Mouse (Mus musculus): ENCODE results near the gene Csnk1e. TPM values are rescaled to one million over a fixed set of nuclear protein-coding genes. Genes with fewer than 3 reads are reported as not detected.

The Csnk1e gene
- polyA plus RNA-seq, 1 experiment from 2014 or later, result 64.3 TPM

DNA sequence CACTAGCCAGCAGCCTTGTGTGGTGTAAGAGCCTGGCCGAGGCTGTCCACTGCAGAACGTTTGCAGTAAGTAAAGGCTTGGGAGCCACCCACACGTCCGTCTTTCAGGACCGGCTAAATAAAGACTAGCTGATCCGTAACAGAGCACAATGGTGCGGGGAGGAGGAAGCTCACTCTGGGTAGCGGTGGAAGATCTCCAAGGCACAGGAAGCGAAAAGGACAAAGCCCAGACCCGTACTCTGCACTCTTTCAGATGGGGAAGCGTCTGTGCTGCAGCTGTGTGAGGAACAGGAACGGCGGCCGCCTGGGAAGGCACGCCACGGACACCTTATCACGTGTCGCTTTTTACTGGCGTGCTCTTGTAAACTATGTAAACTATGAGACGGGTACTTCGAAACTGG, 22.5 kb downstream of the Csnk1e start:
- Histone ChIP-seq H3K4me2 (replicated peaks; ENCODE audit: low read depth, low read length) (0 out of 2 replicates have a peak overlapping the region, but pooled peaks have one; percentile 15), H3K9ac (replicated peaks; ENCODE audit: low read depth, low read length) (no peak overlapping the region), H3K4me3 (ENCODE audit: low read depth, low read length) (no peak overlapping the region), H3K9me3 (ENCODE audit: control insufficient read depth, low read depth, low read length) (no peaks in the 10 kb centered on the region), H3K36me3 (ENCODE audit: control insufficient read depth, insufficient read depth, low read length) (peaks cover 62% of the 10 kb centered on the region), H3K4me1 (ENCODE audit: control insufficient read depth, insufficient read depth, low read length) (peaks cover 28% of the 10 kb centered on the region; the same call in 1 of the 2 replicates), H3K27me3 (ENCODE audit: control insufficient read depth, insufficient read depth, low read length) (no peaks in the 10 kb centered on the region), H3K27ac (ENCODE audit: low read length) (peak overlapping the region; percentile 84)
- WGBS, result 47% methylated on average over 21 of the region's 21 CpGs
- peak; percentile 54; the same call in 1 of the 2 replicates for ATAC-seq (ENCODE audit: insufficient number of reproducible peaks, insufficient read depth, low FRiP score, low read depth)

DNA sequence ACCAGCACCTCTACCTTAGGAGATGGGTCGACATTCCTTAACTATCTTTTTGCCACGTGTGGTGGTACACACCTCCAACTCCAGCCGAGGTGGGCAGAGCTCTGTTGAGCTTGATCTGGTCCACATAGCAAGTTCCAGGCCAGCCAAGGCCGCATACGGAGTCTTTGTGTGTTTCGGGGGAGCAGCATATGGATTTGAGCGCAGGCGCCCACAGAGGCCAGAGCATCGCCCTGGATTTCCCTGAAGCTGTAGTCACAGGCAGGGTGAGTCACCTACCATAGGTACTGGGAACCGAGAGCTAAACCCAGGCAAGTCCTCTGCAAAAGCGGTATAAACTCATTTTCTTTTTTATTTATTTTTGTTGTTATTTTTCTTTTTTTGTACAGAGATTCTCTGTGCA, 23.0 kb downstream of the Csnk1e start:
- H3K36me3 ChIP-seq (ENCODE audit: control insufficient read depth, insufficient read depth, low read length), result peaks cover 60% of the 10 kb centered on the region
- ATAC-seq (ENCODE audit: insufficient number of reproducible peaks, insufficient read depth, low FRiP score, low read depth), result no peak
- 85% methylated on average over 11 of the region's 11 CpGs for WGBS
- H3K27me3 ChIP-seq (ENCODE audit: control insufficient read depth, insufficient read depth, low read length), result no peaks in the 10 kb centered on the region
- H3K4me3 ChIP-seq (ENCODE audit: low read depth, low read length), result no peak overlapping the region
- no peaks in the 10 kb centered on the region for H3K9me3 ChIP-seq (ENCODE audit: control insufficient read depth, low read depth, low read length)
- H3K4me2 ChIP-seq (replicated peaks; ENCODE audit: low read depth, low read length), result no peak overlapping the region
- H3K27ac ChIP-seq (ENCODE audit: low read length), result peak overlapping the region; percentile 84
- H3K9ac ChIP-seq (replicated peaks; ENCODE audit: low read depth, low read length), result no peak overlapping the region
- peaks cover 28% of the 10 kb centered on the region; the same call in 1 of the 2 replicates for H3K4me1 ChIP-seq (ENCODE audit: control insufficient read depth, insufficient read depth, low read length)

DNA sequence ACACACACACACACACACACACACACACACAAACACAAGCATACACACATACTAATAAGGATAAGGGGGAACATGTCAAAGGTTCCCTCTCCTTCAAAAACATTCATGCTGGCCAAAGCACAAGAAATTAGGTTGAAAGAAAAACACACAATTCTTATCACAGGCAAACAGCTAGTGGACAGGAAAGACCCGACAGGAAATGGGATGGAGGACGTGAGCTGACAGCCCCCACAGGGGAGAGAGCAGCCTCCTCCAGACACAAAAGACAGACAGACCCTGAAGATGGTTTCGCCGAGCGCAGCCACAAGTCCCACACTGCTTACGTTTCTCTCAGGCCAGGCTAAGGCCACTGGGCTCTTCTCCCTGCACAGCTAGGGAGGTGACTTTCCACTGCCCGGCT, 23.4 kb downstream of the Csnk1e start:
- Histone ChIP-seq H3K9ac (replicated peaks; ENCODE audit: low read depth, low read length) (no peak overlapping the region), H3K36me3 (ENCODE audit: control insufficient read depth, insufficient read depth, low read length) (peaks cover 61% of the 10 kb centered on the region), H3K27ac (ENCODE audit: low read length) (peak overlapping the region; percentile 84; the same call in 1 of the 2 replicates), H3K27me3 (ENCODE audit: control insufficient read depth, insufficient read depth, low read length) (no peaks in the 10 kb centered on the region), H3K9me3 (ENCODE audit: control insufficient read depth, low read depth, low read length) (no peaks in the 10 kb centered on the region), H3K4me3 (ENCODE audit: low read depth, low read length) (no peak overlapping the region), H3K4me1 (ENCODE audit: control insufficient read depth, insufficient read depth, low read length) (peaks cover 27% of the 10 kb centered on the region; the same call in 1 of the 2 replicates), H3K4me2 (replicated peaks; ENCODE audit: low read depth, low read length) (no peak overlapping the region)
- WGBS, result 68% methylated on average over 7 of the region's 7 CpGs
- ATAC-seq (ENCODE audit: insufficient number of reproducible peaks, insufficient read depth, low FRiP score, low read depth), result no peak

DNA sequence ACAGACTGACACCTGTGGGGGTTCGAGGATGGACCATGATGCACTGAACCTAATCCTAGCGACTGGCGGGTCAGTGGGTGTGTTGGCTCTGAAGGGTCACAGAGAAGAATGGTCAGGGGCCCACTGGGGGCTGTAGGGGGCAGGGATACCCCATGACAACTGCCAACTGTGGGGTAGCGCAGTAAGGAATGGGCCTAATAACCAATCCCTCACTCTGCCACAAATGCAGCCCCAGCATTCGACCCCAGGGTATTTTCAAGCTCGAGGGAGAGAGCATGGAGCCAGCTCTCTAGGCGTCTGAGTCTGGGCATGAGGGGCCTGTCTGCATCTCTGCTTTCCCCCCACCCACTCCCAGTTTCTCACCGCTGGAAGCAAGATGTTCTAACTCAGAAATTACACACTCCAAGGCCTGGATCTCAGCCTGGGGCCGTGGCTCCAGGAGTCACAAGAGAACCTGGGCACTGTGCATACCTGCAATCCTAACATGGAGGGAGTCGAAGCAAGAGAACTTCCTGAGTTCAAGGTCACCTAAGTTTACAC, 24.8 kb downstream of the Csnk1e start:
- Histone ChIP-seq H3K36me3 (ENCODE audit: control insufficient read depth, insufficient read depth, low read length) (peaks cover 61% of the 10 kb centered on the region), H3K9ac (replicated peaks; ENCODE audit: low read depth, low read length) (no peak overlapping the region), H3K9me3 (ENCODE audit: control insufficient read depth, low read depth, low read length) (no peaks in the 10 kb centered on the region), H3K4me2 (replicated peaks; ENCODE audit: low read depth, low read length) (no peak overlapping the region), H3K4me3 (ENCODE audit: low read depth, low read length) (no peak overlapping the region), H3K27ac (ENCODE audit: low read length) (no peak overlapping the region), H3K4me1 (ENCODE audit: control insufficient read depth, insufficient read depth, low read length) (peaks cover 17% of the 10 kb centered on the region; the same call in 1 of the 2 replicates), H3K27me3 (ENCODE audit: control insufficient read depth, insufficient read depth, low read length) (no peaks in the 10 kb centered on the region)
- 74% methylated on average over 10 of the region's 10 CpGs for WGBS
- no peak for ATAC-seq (ENCODE audit: insufficient number of reproducible peaks, insufficient read depth, low FRiP score, low read depth)

DNA sequence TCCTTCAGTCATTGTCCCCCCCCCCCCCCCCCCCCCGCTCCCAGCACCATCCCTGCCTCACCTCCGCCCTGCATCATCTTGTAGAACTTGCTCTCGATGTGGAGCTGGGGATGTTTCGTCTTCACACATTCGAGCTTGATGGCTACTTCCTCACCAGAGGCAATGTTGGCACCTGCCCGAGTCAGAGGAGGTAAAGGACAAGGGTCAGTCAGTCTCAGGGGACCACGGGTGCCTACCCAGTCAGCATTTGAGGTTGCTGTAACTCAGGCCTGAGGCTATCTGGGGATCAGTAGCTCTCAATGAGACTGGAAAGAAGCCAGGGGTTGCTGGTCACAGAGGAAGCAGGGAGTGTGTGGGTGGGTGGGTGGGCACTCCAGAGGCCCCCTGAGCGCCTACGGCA, 25.4 kb downstream of the Csnk1e start:
- Histone ChIP-seq H3K27me3 (ENCODE audit: control insufficient read depth, insufficient read depth, low read length) (no peaks in the 10 kb centered on the region), H3K9me3 (ENCODE audit: control insufficient read depth, low read depth, low read length) (no peaks in the 10 kb centered on the region), H3K4me2 (replicated peaks; ENCODE audit: low read depth, low read length) (no peak overlapping the region), H3K27ac (ENCODE audit: low read length) (no peak overlapping the region), H3K4me1 (ENCODE audit: control insufficient read depth, insufficient read depth, low read length) (peaks cover 13% of the 10 kb centered on the region; the same call in 1 of the 2 replicates), H3K4me3 (ENCODE audit: low read depth, low read length) (no peak overlapping the region), H3K36me3 (ENCODE audit: control insufficient read depth, insufficient read depth, low read length) (peaks cover 62% of the 10 kb centered on the region), H3K9ac (replicated peaks; ENCODE audit: low read depth, low read length) (no peak overlapping the region)
- ATAC-seq (ENCODE audit: insufficient number of reproducible peaks, insufficient read depth, low FRiP score, low read depth), result no peak
- WGBS, result 88% methylated on average over 8 of the region's 9 CpGs

DNA sequence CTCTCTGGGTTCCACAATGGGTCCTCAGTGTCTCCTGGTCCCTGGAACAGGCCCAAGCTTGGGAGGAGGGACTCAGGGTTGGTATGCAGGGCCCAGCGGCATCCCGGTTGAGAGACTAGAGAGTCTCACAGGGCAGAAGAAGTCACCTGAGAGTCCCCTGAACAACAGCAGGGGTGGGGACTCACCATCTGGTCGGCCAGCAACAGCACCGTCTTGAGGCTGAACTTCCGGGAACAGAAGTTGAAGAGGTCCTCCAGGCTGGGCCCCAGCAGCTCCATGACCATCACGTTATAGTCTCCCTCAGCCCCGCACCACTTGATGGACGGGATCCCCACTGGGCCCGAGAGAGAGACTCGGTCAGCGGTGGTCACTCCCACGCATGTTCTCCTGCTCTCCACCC, 25.8 kb downstream of the Csnk1e start:
- no peaks in the 10 kb centered on the region for H3K27me3 ChIP-seq (ENCODE audit: control insufficient read depth, insufficient read depth, low read length)
- H3K36me3 ChIP-seq (ENCODE audit: control insufficient read depth, insufficient read depth, low read length), result peaks cover 61% of the 10 kb centered on the region
- ATAC-seq (ENCODE audit: insufficient number of reproducible peaks, insufficient read depth, low FRiP score, low read depth), result no peak
- no peak overlapping the region for H3K4me3 ChIP-seq (ENCODE audit: low read depth, low read length)
- H3K4me2 ChIP-seq (replicated peaks; ENCODE audit: low read depth, low read length), result no peak overlapping the region
- WGBS, result 87% methylated on average over 11 of the region's 12 CpGs
- H3K9ac ChIP-seq (replicated peaks; ENCODE audit: low read depth, low read length), result no peak overlapping the region
- no peak overlapping the region for H3K27ac ChIP-seq (ENCODE audit: low read length)
- peaks cover 13% of the 10 kb centered on the region; the same call in 1 of the 2 replicates for H3K4me1 ChIP-seq (ENCODE audit: control insufficient read depth, insufficient read depth, low read length)
- no peaks in the 10 kb centered on the region for H3K9me3 ChIP-seq (ENCODE audit: control insufficient read depth, low read depth, low read length)

DNA sequence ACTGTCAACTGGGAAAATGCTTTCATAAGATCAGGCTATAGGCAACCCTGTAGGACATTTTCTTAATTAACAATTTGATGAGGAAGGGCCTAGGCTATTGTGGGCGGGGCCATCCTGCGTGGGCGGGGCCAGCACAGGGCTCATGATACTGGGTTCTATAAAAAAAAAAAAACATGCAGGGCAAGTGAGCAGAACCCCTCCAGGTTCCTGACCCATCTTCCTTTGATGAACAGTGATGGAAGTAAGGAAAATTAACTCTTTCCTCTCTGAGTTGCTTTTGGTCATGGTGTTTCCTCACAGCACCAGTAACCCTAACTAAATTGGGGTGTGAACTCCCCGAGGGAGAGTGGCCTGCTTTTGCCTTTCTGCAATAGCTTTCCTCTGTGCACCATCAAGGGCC, 26.8 kb downstream of the Csnk1e start:
- WGBS, result 71% methylated on average over 4 of the region's 4 CpGs
- Histone ChIP-seq H3K4me2 (replicated peaks; ENCODE audit: low read depth, low read length) (no peak overlapping the region), H3K4me1 (ENCODE audit: control insufficient read depth, insufficient read depth, low read length) (peaks cover 13% of the 10 kb centered on the region; the same call in 1 of the 2 replicates), H3K4me3 (ENCODE audit: low read depth, low read length) (no peak overlapping the region), H3K27ac (ENCODE audit: low read length) (no peak overlapping the region), H3K36me3 (ENCODE audit: control insufficient read depth, insufficient read depth, low read length) (peaks cover 63% of the 10 kb centered on the region), H3K27me3 (ENCODE audit: control insufficient read depth, insufficient read depth, low read length) (no peaks in the 10 kb centered on the region), H3K9me3 (ENCODE audit: control insufficient read depth, low read depth, low read length) (no peaks in the 10 kb centered on the region), H3K9ac (replicated peaks; ENCODE audit: low read depth, low read length) (no peak overlapping the region)
- ATAC-seq (ENCODE audit: insufficient number of reproducible peaks, insufficient read depth, low FRiP score, low read depth), result no peak

DNA sequence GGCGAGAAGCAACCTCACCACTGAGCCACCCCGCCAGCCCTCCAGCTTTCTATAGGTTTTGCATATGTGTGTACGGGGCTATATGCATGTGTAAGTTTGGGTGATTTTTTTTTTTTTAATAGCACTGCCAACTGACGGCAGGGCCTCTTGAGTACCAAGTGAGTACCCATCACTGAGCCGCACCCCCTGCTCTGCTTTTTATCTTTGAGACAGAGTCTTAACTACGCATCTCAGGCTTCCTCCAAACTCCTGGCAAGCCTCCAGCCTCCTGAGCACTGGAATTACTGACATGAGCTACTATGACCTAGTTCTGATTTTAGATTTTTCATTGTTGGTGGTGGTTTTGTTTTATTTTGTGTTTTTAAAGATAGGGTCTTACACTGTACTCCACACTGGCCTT, 27.9 kb downstream of the Csnk1e start:
- Histone ChIP-seq H3K4me3 (ENCODE audit: low read depth, low read length) (no peak overlapping the region), H3K9ac (replicated peaks; ENCODE audit: low read depth, low read length) (no peak overlapping the region), H3K27ac (ENCODE audit: low read length) (no peak overlapping the region), H3K4me1 (ENCODE audit: control insufficient read depth, insufficient read depth, low read length) (peaks cover 6% of the 10 kb centered on the region; the same call in 1 of the 2 replicates), H3K36me3 (ENCODE audit: control insufficient read depth, insufficient read depth, low read length) (peaks cover 74% of the 10 kb centered on the region), H3K27me3 (ENCODE audit: control insufficient read depth, insufficient read depth, low read length) (no peaks in the 10 kb centered on the region), H3K9me3 (ENCODE audit: control insufficient read depth, low read depth, low read length) (no peaks in the 10 kb centered on the region), H3K4me2 (replicated peaks; ENCODE audit: low read depth, low read length) (no peak overlapping the region)
- WGBS, result 79% methylated on average over 6 of the region's 6 CpGs
- no peak for ATAC-seq (ENCODE audit: insufficient number of reproducible peaks, insufficient read depth, low FRiP score, low read depth)

DNA sequence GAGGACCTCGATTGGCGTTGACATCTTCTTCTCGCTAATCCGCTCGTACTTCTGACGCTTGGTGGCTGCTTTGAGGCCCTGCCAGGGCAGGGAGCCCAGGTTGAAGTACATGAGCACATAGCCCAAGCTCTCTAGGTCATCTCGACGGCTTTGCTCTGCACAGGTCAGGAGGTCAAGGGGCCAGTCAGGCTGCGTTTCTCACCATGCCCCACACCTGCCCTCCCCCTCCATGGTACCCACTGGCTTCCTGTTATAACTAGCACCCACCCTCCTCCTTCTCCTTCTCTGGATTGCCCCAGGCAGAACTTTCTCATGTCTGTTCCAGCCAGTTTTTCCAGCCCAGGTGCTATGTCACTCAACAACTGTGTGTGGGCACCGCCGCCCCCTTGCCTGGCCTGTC, 29.9 kb downstream of the Csnk1e start:
- Histone ChIP-seq H3K4me2 (replicated peaks; ENCODE audit: low read depth, low read length) (no peak overlapping the region), H3K9ac (replicated peaks; ENCODE audit: low read depth, low read length) (no peak overlapping the region), H3K27me3 (ENCODE audit: control insufficient read depth, insufficient read depth, low read length) (no peaks in the 10 kb centered on the region), H3K27ac (ENCODE audit: low read length) (no peak overlapping the region), H3K9me3 (ENCODE audit: control insufficient read depth, low read depth, low read length) (no peaks in the 10 kb centered on the region), H3K4me1 (ENCODE audit: control insufficient read depth, insufficient read depth, low read length) (no peaks in the 10 kb centered on the region), H3K4me3 (ENCODE audit: low read depth, low read length) (no peak overlapping the region), H3K36me3 (ENCODE audit: control insufficient read depth, insufficient read depth, low read length) (peaks cover 84% of the 10 kb centered on the region)
- WGBS, result 76% methylated on average over 11 of the region's 11 CpGs
- ATAC-seq (ENCODE audit: insufficient number of reproducible peaks, insufficient read depth, low FRiP score, low read depth), result no peak

Data from stomach, embryonic 14.5 days (tissue).